Mouse (Mus musculus) gastrocnemius, postnatal 36 days (tissue): ENCODE measurements around the gene Mbd4. TPM values are rescaled to one million over a fixed set of nuclear protein-coding genes. Genes with fewer than 3 reads are reported as not detected.
"Not testable (repeated sequence)": the region's sequence is repeated elsewhere in the genome, so short reads cannot be mapped to it uniquely, and the experiment has no call there.

Experiments
- DNase-seq, 2 experiments: peaks; one replicate each; pipeline ENCODE4 v3.0.0; 2022
- intact Hi-C: fragments of 180-260 bp; cut with DNase I; formaldehyde crosslinking; loops from one replicate; pipeline ENCODE4 v1.15.1; 2025
- total RNA-seq, 2 experiments: library from RNA; stranded (reverse); gene quantifications; 2 replicates each; pipeline ENCODE4 v1.2.3; 2021

Mbd4 gene
- total RNA-seq, 2 experiments from 2014 or later, result 0.89 to 0.91 TPM

GRCm38 (mm10) chr6:115863340-115863841, 10.2 kb upstream of the Mbd4 start:
- intact Hi-C loops, result no loop called here
- no peak for DNase-seq

GRCm38 (mm10) chr6:115860027-115860556, 6.9 kb upstream of the Mbd4 start:
- no peak for DNase-seq
- intact Hi-C loops, result no loop called here

- intact Hi-C loops, result no loop called here
- DNase-seq, result no peak
These were observed 6.1 kb upstream of the Mbd4 start for GRCm38 (mm10) chr6:115859258-115859657.

GRCm38 (mm10) chr6:115856361-115856745, 3.2 kb upstream of the Mbd4 start:
- no peak for DNase-seq
- intact Hi-C loops, result no loop called here

GRCm38 (mm10) chr6:115855733-115856360, 2.7 kb upstream of the Mbd4 start:
- DNase-seq, result no peak
- intact Hi-C loops, result no loop called here

GRCm38 (mm10) chr6:115854432-115854831, 1.3 kb upstream of the Mbd4 start:
- intact Hi-C loops, result loop anchor here (5.0 kb wide), 1 partner anchor 43 kb away; no protein-coding TSS in a partner anchor
- no peak for DNase-seq

- no peak for DNase-seq
- intact Hi-C loops, result loop anchor here (5.0 kb wide), 1 partner anchor 43 kb away; no protein-coding TSS in a partner anchor
These were observed 814 bp upstream of the Mbd4 start for GRCm38 (mm10) chr6:115853985-115854384.

- DNase-seq, result no peak
- intact Hi-C loops, result loop anchor here (5.0 kb wide), 1 partner anchor 45 kb away; no protein-coding TSS in a partner anchor
These were observed 603 bp downstream of the Mbd4 start for GRCm38 (mm10) chr6:115852446-115853090.

- intact Hi-C loops, result loop anchor here (5.0 to 10.0 kb wide), 2 partner anchors 159 to 276 kb away; no protein-coding TSS in a partner anchor
- no peak for DNase-seq
These were observed 4.4 kb downstream of the Mbd4 start for GRCm38 (mm10) chr6:115848598-115849304.

- DNase-seq, result peak; percentile 33 to 35
- intact Hi-C loops, result loop anchor here (5.0 to 10.0 kb wide), 2 partner anchors 160 to 278 kb away; no protein-coding TSS in a partner anchor
These were observed 6.3 kb downstream of the Mbd4 start for GRCm38 (mm10) chr6:115846640-115847411.

- DNase-seq, result no peak
- intact Hi-C loops, result loop anchor here (5.0 to 10.0 kb wide), 2 partner anchors 162 to 280 kb away; no protein-coding TSS in a partner anchor
These were observed 8.2 kb downstream of the Mbd4 start for GRCm38 (mm10) chr6:115845006-115845405.

GRCm38 (mm10) chr6:115838745-115839144, 14.4 kb downstream of the Mbd4 start:
- intact Hi-C loops, result no loop called here
- DNase-seq, result no peak

- peak in 1 of 2 experiments; percentile 39 for DNase-seq
- intact Hi-C loops, result no loop called here
These were observed 15.0 kb downstream of the Mbd4 start, which contains the start of gene Efcab12 for GRCm38 (mm10) chr6:115838161-115838597. Gene Efcab12 (minus strand): TSS chr6:115838412.

- intact Hi-C loops, result no loop called here
- no peak for DNase-seq
These were observed 19.3 kb downstream of the Mbd4 start for GRCm38 (mm10) chr6:115833861-115834260.

- no peak for DNase-seq
- intact Hi-C loops, result no loop called here
These were observed 20.9 kb downstream of the Mbd4 start for GRCm38 (mm10) chr6:115832152-115832850.

- intact Hi-C loops, result no loop called here
- DNase-seq, result no peak
These were observed 22.2 kb downstream of the Mbd4 start for GRCm38 (mm10) chr6:115830779-115831601.

- DNase-seq, intact Hi-C loops: not testable (repeated sequence)
These were observed 29.2 kb downstream of the Mbd4 start for GRCm38 (mm10) chr6:115823850-115824464.
